Mouse (Mus musculus) naive thymus-derived CD4-positive, alpha-beta T cell, adult 2 months (primary cell): ENCODE results near the gene Fam168b.
A peak's percentile ranks its signal among the peaks of the same experiment; 100 is the strongest.

Source experiments
- DNase-seq: peaks from one replicate; pipeline ENCODE4 v3.0.0-alpha.2; 2011; ENCODE audit warnings: low read depth

Fam168b gene

GRCm38 (mm10) chr1:34812407-34813247 lies 30.2 kb downstream of the Fam168b start:
- peak; percentile 34 for DNase-seq

DNA sequence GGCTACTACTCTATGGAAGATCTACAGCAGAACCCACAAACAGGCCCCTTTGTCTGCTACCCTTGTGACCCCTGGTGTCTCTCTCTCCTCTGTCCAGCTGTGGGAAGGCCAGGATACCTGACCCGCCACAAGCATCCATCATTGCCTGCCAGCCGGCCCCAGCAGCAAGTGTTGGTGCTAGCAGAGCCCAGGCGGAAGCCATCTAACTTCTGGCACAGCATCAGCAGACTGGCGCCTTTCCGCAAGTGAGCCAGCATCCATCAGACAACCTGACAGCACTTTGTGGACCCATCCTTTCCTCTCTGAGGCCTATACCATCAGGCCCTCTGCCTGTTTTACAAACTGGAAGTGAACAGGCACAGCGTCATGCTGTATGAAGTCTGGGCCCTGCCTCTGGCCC lies 31.3 kb downstream of the Fam168b start:
- no peak for DNase-seq

DNA sequence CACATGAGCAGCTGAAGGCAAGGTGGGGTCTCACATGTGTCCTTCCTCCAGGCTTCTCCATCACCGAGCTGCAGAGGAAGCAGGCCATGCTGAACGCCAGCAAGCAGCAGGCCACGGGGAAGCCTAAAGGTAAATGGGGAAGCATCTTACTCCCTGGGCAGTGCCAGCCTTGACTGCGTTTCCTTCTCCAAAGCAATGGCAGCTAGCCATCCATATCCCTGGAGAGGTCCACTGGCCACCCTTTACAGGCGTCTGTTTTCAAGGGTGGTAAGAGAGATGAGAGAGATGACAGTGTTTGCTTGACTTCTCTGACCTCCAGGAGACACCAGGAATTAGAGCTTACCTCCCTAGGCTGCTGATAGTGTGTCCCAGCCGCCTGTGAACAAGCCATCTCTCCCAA lies 31.8 kb downstream of the Fam168b start:
- DNase-seq, result no peak

GRCm38 (mm10) chr1:34810293-34810692 lies 32.6 kb downstream of the Fam168b start:
- DNase-seq, result no peak

DNA sequence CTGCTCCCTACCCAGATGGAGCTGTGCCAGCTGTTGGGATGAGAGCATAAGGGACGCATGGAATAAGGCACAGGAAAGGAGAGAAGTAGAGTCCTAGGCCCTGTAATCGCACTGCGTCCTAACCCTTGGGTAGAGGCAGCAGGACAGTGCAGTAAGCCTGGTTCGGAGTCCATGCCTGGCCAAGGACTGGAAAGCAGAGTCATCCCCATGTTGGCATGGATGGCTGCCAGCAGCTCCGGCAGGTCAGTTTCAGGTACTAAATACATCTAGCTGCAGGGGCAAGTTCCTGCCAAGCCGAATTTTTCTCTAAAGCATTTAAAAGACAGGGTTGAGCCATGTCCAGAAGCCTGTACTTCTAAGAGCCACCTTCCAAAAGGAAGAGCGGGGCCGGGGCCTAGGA lies 34.4 kb downstream of the Fam168b start:
- DNase-seq, result no peak

DNA sequence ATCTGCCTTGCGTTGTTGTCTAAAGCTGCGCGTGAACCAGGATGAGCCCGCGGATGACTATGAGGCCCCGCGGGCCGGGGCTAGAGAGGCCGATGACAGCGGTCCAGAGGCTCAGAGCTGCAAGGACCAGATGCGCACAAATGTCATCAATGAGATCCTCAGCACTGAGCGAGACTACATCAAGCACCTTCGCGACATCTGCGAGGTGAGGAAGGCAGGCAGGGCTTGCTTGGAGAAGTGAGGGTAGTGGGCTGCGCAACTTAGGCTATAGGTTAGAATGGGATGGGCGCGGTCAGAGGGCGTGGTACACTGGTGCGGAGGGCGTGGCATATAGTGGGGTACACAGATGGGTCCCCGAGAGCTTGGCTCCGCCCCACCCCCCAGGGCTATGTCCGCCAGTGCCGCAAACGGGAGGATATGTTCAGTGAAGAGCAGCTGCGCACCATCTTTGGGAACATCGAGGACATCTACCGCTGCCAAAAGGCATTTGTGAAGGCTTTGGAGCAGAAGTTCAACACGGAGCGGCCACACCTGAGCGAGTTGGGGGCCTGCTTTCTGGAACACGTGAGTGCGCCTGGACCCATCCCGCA lies 36.8 kb downstream of the Fam168b start:
- DNase-seq, result no peak

DNA sequence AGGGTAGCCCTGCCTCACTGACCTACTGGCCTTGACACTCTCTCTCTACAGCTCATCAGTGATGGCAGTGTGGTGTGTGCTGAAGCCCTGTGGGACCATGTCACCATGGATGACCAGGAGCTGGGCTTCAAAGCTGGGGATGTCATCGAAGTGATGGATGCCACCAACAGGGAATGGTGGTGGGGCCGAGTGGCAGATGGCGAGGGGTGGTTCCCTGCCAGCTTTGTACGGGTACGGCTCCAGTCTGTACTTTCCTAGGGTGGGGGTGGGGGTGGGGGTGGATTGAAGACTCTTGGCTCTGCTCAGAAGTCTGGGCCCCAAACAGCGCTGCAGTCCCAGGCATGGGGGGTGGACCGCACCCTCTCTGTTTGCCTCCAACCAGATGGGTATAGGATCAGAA lies 38.0 kb downstream of the Fam168b start:
- no peak for DNase-seq

DNA sequence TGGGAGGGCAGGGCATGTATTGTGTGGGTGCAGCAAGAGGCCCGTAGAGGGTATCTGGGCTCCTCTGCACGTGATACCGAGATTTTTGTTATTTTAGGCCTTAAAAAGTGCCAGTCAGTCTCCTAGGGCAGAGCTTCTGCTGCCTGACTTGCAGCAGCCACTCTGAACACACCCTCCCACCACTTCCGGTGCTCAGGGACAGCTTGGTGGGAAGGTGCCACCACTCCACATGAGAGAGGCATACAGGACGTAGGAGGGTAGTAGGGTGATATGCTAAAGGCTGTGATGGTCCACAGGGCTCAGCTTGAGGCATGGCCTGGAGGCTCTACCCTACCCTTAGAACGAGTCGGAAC lies 40.6 kb downstream of the Fam168b start:
- DNase-seq, result peak; percentile 81

DNA sequence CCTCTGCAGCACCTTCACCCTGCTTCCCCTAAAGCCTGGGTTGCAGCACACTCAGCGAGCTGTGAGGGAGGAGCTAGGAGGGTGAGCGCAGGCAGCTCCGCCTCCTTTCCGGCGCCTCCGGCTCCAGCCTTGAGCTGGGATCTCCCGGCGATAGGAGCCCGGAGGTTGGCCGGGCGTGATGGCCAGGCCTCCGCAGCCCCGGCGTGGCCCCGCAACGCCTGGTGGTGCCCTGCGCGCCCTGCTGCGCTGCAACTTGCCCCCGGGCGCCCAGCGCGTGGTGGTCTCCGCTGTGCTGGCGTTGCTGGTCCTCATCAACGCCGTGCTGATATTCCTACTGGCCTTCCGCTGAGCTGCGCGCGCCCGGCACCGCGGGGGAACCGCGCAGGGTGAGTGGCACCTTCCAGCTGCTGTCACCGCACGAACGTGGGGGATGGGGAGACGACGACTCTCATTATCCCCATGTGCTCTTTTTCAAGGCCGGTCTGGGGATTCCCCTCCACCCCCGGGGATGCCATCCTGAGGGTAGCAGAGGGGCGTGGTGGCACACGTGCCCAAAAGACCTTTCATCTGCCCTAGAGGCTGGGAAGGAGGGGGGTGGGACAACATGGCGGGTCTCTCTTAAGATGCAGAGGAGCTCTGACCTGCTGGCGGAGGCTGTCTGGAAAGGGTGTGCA lies 41.1 kb downstream of the Fam168b start:
- peak; percentile 79 for DNase-seq

DNA sequence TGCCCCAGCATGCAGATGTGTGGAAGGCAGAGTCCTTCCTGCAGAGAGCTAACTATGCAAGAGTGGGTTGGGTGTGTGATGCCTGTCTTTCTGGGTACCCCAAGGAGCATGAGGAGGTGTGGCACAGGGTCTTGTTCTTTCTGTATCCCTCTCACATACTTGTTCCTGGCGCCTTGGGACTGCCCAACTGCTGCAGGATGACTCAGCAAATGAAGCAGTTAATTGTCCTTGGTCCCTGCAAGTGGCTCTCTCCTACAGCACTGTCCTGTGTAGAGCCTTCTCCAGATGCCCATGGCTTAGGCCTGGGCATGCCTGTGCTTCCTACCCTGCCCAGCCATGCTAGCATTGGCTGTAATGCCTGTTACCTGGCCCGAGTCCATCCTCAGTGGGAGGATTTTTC lies 43.7 kb downstream of the Fam168b start:
- DNase-seq, result no peak

DNA sequence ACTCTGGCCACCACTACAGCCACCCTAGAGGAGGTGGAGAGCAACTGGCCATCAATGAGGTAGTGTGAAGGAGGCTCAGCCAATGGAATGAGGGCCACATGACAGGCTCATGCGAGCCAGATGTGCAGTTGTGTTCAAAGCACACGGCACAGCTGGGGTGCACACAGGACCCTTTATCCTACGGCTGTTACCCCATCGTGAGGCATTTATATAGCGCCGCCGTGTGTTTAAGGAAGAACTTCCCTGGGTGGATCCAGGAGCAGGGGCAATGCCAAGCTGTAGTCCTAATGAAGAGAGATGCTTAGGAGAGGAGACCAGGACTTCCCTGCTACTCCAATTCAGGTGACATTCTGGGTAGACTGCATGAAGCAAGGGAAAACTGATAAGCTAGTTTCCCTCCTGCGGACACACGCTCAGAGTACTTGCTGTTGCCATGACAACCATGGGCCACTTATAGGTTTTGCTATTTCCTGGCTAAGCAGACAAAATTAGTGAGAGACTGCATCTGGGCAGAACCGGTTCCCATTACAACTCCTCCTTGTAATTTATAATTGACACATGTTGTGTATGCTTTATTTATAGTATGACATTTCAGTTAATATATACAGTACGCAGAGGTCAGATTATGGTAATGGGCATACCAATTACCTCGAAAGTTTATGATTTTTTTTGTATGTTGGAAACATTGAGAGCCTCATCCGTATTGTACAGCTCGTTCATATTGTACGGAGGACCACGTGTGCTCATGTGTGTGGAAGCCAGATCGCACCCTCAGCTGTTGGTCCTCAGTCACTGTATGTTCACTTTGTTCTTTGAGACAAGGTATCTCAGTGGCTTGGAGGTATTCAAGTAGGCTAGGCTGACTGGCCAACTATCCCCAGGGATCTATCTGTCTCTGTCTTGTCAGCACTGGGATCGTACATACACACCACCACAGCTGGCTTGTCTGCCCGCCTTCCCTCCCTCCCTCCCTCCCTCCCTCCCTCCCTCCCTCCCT lies 49.3 kb downstream of the Fam168b start:
- no peak for DNase-seq

DNA sequence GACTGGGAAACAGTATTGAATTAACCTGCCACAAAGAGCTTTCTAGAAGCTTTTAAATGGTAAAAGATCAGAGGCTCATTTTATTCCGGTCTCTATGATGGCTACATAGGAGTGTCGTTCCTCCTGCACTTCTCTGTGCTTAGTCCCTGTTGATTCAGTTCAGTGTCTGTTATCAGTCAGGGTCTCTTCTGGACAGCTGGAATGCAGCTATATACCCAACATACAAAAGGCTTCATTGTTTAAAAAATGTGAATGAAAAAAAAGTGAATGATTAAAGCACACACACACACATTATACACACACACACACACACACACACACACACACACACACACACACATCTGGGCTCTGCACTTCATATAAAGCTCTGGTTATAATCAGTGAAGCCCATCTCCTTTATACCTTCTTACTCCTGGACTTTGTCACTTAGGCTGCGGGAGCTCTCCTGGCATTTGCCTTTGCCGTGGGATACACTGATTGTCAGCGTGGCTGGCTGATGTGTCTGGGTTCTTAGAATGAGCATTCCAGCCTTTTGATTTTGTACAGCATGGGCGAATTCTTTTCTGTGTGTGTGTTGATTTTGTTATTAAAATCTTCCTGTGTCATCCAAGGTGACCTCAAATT lies 59.2 kb downstream of the Fam168b start:
- no peak for DNase-seq

GRCm38 (mm10) chr1:34775870-34776269 lies 67.0 kb downstream of the Fam168b start:
- DNase-seq, result no peak

GRCm38 (mm10) chr1:34768875-34769274 lies 74.0 kb downstream of the Fam168b start:
- DNase-seq, result no peak

- DNase-seq, result no peak
Measured at GRCm38 (mm10) chr1:34767851-34768250, 75.0 kb downstream of the Fam168b start.

GRCm38 (mm10) chr1:34766899-34767298 lies 76.0 kb downstream of the Fam168b start:
- DNase-seq, result no peak
